Mouse (Mus musculus) spleen, adult 2 months (tissue): ENCODE measurements around the gene Shroom3.

Experiments used
- CTCF ChIP-seq: fragments of 200-500 bp; IDR thresholded peaks from 2 replicates; pipeline ENCODE4 v1.5.1; 2011; ENCODE audit warnings: mild to moderate bottlenecking, inconsistent platforms; ENCODE audit not compliant: insufficient read depth, insufficient read length, insufficient replicate concordance; ENCODE audit errors: extremely low read depth
- POLR2A ChIP-seq: fragments of 200-500 bp; IDR thresholded peaks from 2 replicates; pipeline ENCODE4 v1.6.1; 2011; ENCODE audit warnings: low read depth, low read length, inconsistent platforms

DNA sequence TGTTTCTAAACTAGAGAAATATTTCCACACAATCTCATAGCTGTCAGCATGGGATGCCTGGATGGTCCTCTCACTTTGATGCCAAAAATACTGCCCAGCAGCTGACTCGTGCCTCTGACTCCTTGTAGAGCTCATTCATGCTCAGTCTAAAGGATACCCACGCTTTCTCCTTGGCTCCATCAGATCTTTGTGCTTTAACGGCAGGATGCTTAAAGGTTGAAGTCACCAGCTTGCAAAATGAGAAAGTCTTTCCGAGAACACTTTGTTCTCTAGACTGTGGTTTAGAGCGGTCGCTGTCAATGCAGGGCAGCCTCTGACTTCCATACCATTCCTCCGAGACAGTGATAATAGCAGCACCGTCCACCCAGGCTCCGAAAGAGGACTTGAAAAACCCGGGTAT is 249.8 kb downstream of the Shroom3 start:
- TF ChIP-seq CTCF (no peak), POLR2A (no peak)
